Mouse (Mus musculus) small intestine, adult 2 months (tissue): ENCODE measurements around the gene Uba7. TPM values are rescaled to one million over a fixed set of nuclear protein-coding genes. Genes with fewer than 3 reads are reported as not detected.

Source experiments
- H3K27ac ChIP-seq: fragments of 200-500 bp; 2 replicates; pipeline ENCODE4 v1.5.1; 2012; ENCODE audit warnings: low read depth, low read length, control low read depth, inconsistent platforms; ENCODE audit not compliant: insufficient read depth
- H3K27me3 ChIP-seq: fragments of 200-500 bp; 2 replicates; pipeline ENCODE4 v1.6.1; 2012; ENCODE audit warnings: mild to moderate bottlenecking, moderate library complexity, low read length, inconsistent platforms; ENCODE audit not compliant: control insufficient read depth, insufficient read depth
- H3K36me3 ChIP-seq: fragments of 200-500 bp; 2 replicates; pipeline ENCODE4 v1.6.1; 2012; ENCODE audit warnings: mild to moderate bottlenecking, low read length, control low read depth, inconsistent platforms; ENCODE audit not compliant: control insufficient read depth, insufficient read depth
- H3K4me1 ChIP-seq: fragments of 200-500 bp; 2 replicates; pipeline ENCODE4 v1.6.1; 2012; ENCODE audit warnings: low read length, inconsistent platforms, mixed read lengths; ENCODE audit not compliant: control insufficient read depth, insufficient read depth, insufficient read length
- H3K4me3 ChIP-seq: fragments of 200-500 bp; 2 replicates; pipeline ENCODE4 v1.5.1; 2012; ENCODE audit warnings: low read depth, mild to moderate bottlenecking, control low read depth, inconsistent platforms, low read length, moderate library complexity
- CTCF ChIP-seq: fragments of 200-500 bp; IDR thresholded peaks from 2 replicates; pipeline ENCODE4 v1.5.1; 2012; ENCODE audit warnings: low read depth, mild to moderate bottlenecking, control low read depth, inconsistent platforms, low read length, moderate library complexity, mixed read lengths; ENCODE audit not compliant: insufficient replicate concordance, insufficient read length; ENCODE audit errors: extremely low read depth
- POLR2A ChIP-seq: fragments of 200-500 bp; IDR thresholded peaks from 2 replicates; pipeline ENCODE4 v1.6.1; 2012; ENCODE audit warnings: low read depth, mild to moderate bottlenecking, control low read depth, inconsistent platforms, low read length, moderate library complexity
- WGBS: fragments of 180-500 bp; shearing (Covaris S2); methylation state at CpG from one replicate; pipeline ENCODE4 v1.1.7; 2018; 5-methylcytosine and 5-hydroxymethylcytosine counted together
- polyA plus RNA-seq: library from polyadenylated mRNA; depleted of rRNA; stranded (reverse); fragments of >200 nt; gene quantifications from 2 replicates; pipeline ENCODE4 v1.2.3, GENCODE M21; 2012

The Uba7 gene
- polyA plus RNA-seq, 1 experiment, result 131 TPM

- Histone ChIP-seq H3K27me3 (no peaks in the 10 kb centered on the region), H3K4me3 (peak overlapping the region; percentile 75), H3K27ac (no peak overlapping the region), H3K36me3 (no peaks in the 10 kb centered on the region), H3K4me1 (no peaks in the 10 kb centered on the region; the same call in 1 of the 2 replicates)
- TF ChIP-seq POLR2A (peak; percentile 56; the same call in 1 of the 2 replicates), CTCF (no peak)
- WGBS, result 21% methylated on average over 45 of the region's 45 CpGs
Observed at GRCm38 (mm10) chr9:107950460-107951355, 24.6 kb upstream of the Uba7 start.

DNA sequence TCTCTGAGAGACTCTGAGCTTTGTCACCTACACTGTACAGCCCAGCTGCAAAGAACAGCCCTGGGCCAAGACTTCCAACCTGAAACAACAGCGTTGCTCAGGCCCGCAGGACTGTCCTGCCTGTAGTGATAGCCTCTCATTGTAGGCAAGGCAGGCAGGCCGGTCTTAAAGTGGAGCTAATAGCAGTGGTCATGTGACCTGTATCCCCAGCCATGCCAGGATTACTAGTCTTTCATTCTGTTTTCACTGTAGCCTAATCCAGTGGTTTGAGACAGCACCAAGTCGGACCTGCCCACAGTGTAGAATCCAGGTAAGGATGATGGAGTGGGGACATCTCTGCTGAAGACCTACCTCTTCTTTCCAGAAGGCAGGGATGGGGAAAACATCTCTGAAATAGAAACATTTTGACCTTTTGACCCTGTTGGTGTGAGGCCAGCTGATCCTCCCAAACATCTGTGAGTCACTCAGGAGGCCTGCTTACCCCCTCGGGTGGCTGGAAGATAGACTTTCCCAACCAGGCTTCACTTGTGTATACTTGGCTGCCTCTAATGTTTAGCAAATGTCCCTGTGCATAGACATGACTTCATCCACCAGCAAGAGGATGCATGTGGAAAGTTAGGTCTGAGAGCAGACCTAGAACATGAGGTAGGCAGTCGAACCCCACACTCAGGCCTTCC is 19.6 kb upstream of the Uba7 start:
- Histone ChIP-seq H3K27ac (no peak overlapping the region), H3K4me1 (no peaks in the 10 kb centered on the region; the same call in 1 of the 2 replicates), H3K4me3 (no peak overlapping the region), H3K27me3 (no peaks in the 10 kb centered on the region), H3K36me3 (peaks cover 2% of the 10 kb centered on the region; the same call in 1 of the 2 replicates)
- TF ChIP-seq POLR2A (no peak), CTCF (no peak)
- WGBS, result 73% methylated on average over 6 of the region's 6 CpGs

GRCm38 (mm10) chr9:107957141-107957540 is 18.2 kb upstream of the Uba7 start:
- Histone ChIP-seq H3K4me3 (no peak overlapping the region), H3K4me1 (no peaks in the 10 kb centered on the region), H3K36me3 (peaks cover 2% of the 10 kb centered on the region; the same call in 1 of the 2 replicates), H3K27me3 (no peaks in the 10 kb centered on the region), H3K27ac (no peak overlapping the region)
- TF ChIP-seq CTCF (no peak), POLR2A (no peak)
- 64% methylated on average over 6 of the region's 6 CpGs for WGBS

- H3K36me3 ChIP-seq, result peaks cover 2% of the 10 kb centered on the region; the same call in 1 of the 2 replicates
- H3K27me3 ChIP-seq, result no peaks in the 10 kb centered on the region
- TF ChIP-seq POLR2A, result no peak
- TF ChIP-seq CTCF, result no peak
- WGBS, result 81% methylated on average over 6 of the region's 6 CpGs
- H3K27ac ChIP-seq, result no peak overlapping the region
- no peaks in the 10 kb centered on the region for H3K4me1 ChIP-seq
- H3K4me3 ChIP-seq, result no peak overlapping the region
Observed at GRCm38 (mm10) chr9:107959896-107960295, 15.4 kb upstream of the Uba7 start.

- H3K27ac ChIP-seq, result no peak overlapping the region
Observed at GRCm38 (mm10) chr9:107960928-107961327, 14.4 kb upstream of the Uba7 start.

GRCm38 (mm10) chr9:107961351-107961762 is 13.9 kb upstream of the Uba7 start:
- TF ChIP-seq POLR2A (no peak), CTCF (no peak)
- Histone ChIP-seq H3K36me3 (peaks cover 2% of the 10 kb centered on the region; the same call in 1 of the 2 replicates), H3K4me1 (no peaks in the 10 kb centered on the region), H3K4me3 (no peak overlapping the region), H3K27ac (no peak overlapping the region), H3K27me3 (no peaks in the 10 kb centered on the region)
- 87% methylated on average over 10 of the region's 10 CpGs for WGBS

More at GRCm38 (mm10) chr9:107960928-107961327, 14.4 kb upstream of the Uba7 start:
- Histone ChIP-seq H3K27me3 (no peaks in the 10 kb centered on the region), H3K36me3 (peaks cover 2% of the 10 kb centered on the region; the same call in 1 of the 2 replicates), H3K4me1 (no peaks in the 10 kb centered on the region), H3K4me3 (no peak overlapping the region)
- TF ChIP-seq POLR2A (no peak), CTCF (no peak)
- 81% methylated on average over 4 of the region's 4 CpGs for WGBS

GRCm38 (mm10) chr9:107961881-107962280 is 13.4 kb upstream of the Uba7 start:
- TF ChIP-seq CTCF, result no peak; the same call in 1 of the 2 replicates
- no peak for TF ChIP-seq POLR2A
- 64% methylated on average over 5 of the region's 5 CpGs for WGBS

More at GRCm38 (mm10) chr9:107961881-107962280, 13.4 kb upstream of the Uba7 start:
- H3K4me3 ChIP-seq, result no peak overlapping the region
- peaks cover 2% of the 10 kb centered on the region; the same call in 1 of the 2 replicates for H3K36me3 ChIP-seq
- no peaks in the 10 kb centered on the region for H3K27me3 ChIP-seq
- no peaks in the 10 kb centered on the region for H3K4me1 ChIP-seq
- no peak overlapping the region for H3K27ac ChIP-seq
